Mouse (Mus musculus) limb, embryonic 14.5 days (tissue): ENCODE results near the gene Sv2c. TPM values are rescaled to one million over a fixed set of nuclear protein-coding genes. Genes with fewer than 3 reads are reported as not detected.

ENCODE experiments used
- ATAC-seq: fragments of 200-750 bp; cut with Nextera tagmentation; 2 replicates; pipeline ENCODE4 v1.8.0; 2017; ENCODE audit warnings: low read depth, moderate number of reproducible peaks, moderate TSS enrichment; ENCODE audit not compliant: low FRiP score
- DNase-seq: peaks from one replicate; pipeline ENCODE4 v3.0.0-alpha.2; 2015; ENCODE audit warnings: low spot score
- H3K27ac ChIP-seq: fragments of 300-500 bp; sonication (generic); replicated peaks from 2 replicates; pipeline ENCODE4 v1.5.1; 2014; ENCODE audit warnings: low read depth, mild to moderate bottlenecking, low read length, moderate library complexity, mixed read lengths
- H3K27me3 ChIP-seq: fragments of 300-500 bp; sonication (generic); 2 replicates; pipeline ENCODE4 v1.6.1; 2014; ENCODE audit warnings: low read length, mixed read lengths; ENCODE audit not compliant: control insufficient read depth, insufficient read depth
- H3K36me3 ChIP-seq: fragments of 300-500 bp; sonication (generic); 2 replicates; pipeline ENCODE4 v1.6.1; 2014; ENCODE audit warnings: mild to moderate bottlenecking, low read length, moderate library complexity, mixed read lengths; ENCODE audit not compliant: control insufficient read depth, insufficient read depth
- H3K4me1 ChIP-seq: fragments of 300-500 bp; sonication (generic); 2 replicates; pipeline ENCODE4 v1.6.1; 2014; ENCODE audit warnings: antibody characterized with exemption, low read length, mixed read lengths; ENCODE audit not compliant: control insufficient read depth, insufficient read depth
- H3K4me2 ChIP-seq: fragments of 300-500 bp; sonication (generic); replicated peaks from 2 replicates; pipeline ENCODE4 v1.6.1; 2014; ENCODE audit warnings: low read depth, mild to moderate bottlenecking, low read length, moderate library complexity; ENCODE audit not compliant: severe bottlenecking
- H3K4me3 ChIP-seq: fragments of 300-500 bp; sonication (generic); replicated peaks from 2 replicates; pipeline ENCODE4 v1.5.1; 2014; ENCODE audit warnings: low read length
- H3K9ac ChIP-seq: fragments of 300-500 bp; sonication (generic); 2 replicates; pipeline ENCODE4 v1.6.1; 2014; ENCODE audit warnings: mild to moderate bottlenecking, low read depth, low read length, moderate library complexity; ENCODE audit not compliant: severe bottlenecking
- H3K9me3 ChIP-seq: fragments of 300-500 bp; sonication (generic); 2 replicates; pipeline ENCODE4 v1.6.1; 2016; ENCODE audit warnings: low read length; ENCODE audit not compliant: control insufficient read depth
- POLR2A ChIP-seq: fragments of 200-500 bp; IDR thresholded peaks from 2 replicates; pipeline ENCODE4 v1.8.0; 2012; ENCODE audit warnings: inconsistent platforms, mild to moderate bottlenecking, moderate library complexity, borderline replicate concordance; ENCODE audit not compliant: insufficient read depth, insufficient read length; ENCODE audit errors: extremely low read depth
- WGBS: fragments of 180-500 bp; shearing (Covaris S2); extraction: QIAGEN DNeasy Blood & Tissue Kit; methylation state at CpG from one replicate; pipeline ENCODE4 v1.1.7; 2014; 5-methylcytosine and 5-hydroxymethylcytosine counted together
- polyA plus RNA-seq, 2 experiments: library from polyadenylated mRNA; depleted of rRNA in 1 of 2; stranded (reverse) in 1 of 2; unstranded in 1 of 2; fragments of >200 nt; fragmentation: Nextera tagmentation in 1 of 2; extraction: Ambion mirVana in 1 of 2; gene quantifications; 2 replicates each; pipeline versions ENCODE4 v1.2.1 to v1.2.3; 2012 to 2014

Sv2c gene
- polyA plus RNA-seq, 2 experiments: 1.3 to 1.5 TPM

- H3K27me3 ChIP-seq: no peaks in the 10 kb centered on the region
- no peak overlapping the region for H3K4me2 ChIP-seq
- H3K9me3 ChIP-seq: no peaks in the 10 kb centered on the region
- ATAC-seq (no peak), DNase-seq (no peak)
- no peaks in the 10 kb centered on the region for H3K4me1 ChIP-seq
- H3K9ac ChIP-seq: no peak overlapping the region
- no peak for TF ChIP-seq POLR2A
- no peak overlapping the region for H3K27ac ChIP-seq
- H3K36me3 ChIP-seq: no peaks in the 10 kb centered on the region
- WGBS: 80% methylated on average over 4 of the region's 4 CpGs
- H3K4me3 ChIP-seq: no peak overlapping the region
Observed at GRCm38 (mm10) chr13:95952263-95952662, 180.1 kb downstream of the Sv2c start.

GRCm38 (mm10) chr13:95951098-95951894, 181.1 kb downstream of the Sv2c start:
- no peaks in the 10 kb centered on the region for H3K9me3 ChIP-seq
- WGBS: 53% methylated on average over 7 of the region's 7 CpGs
- no peak overlapping the region for H3K4me3 ChIP-seq
- no peak for TF ChIP-seq POLR2A
- peak; percentile 23; the same call in 1 of the 2 replicates for ATAC-seq
- DNase-seq: no peak
- no peaks in the 10 kb centered on the region for H3K36me3 ChIP-seq
- H3K4me2 ChIP-seq: no peak overlapping the region
- H3K9ac ChIP-seq: no peak overlapping the region
- no peaks in the 10 kb centered on the region for H3K4me1 ChIP-seq
- no peak overlapping the region for H3K27ac ChIP-seq
- H3K27me3 ChIP-seq: no peaks in the 10 kb centered on the region

- Histone ChIP-seq H3K27ac (no peak overlapping the region), H3K4me1 (no peaks in the 10 kb centered on the region), H3K9me3 (no peaks in the 10 kb centered on the region), H3K4me2 (no peak overlapping the region), H3K9ac (no peak overlapping the region), H3K4me3 (no peak overlapping the region), H3K27me3 (no peaks in the 10 kb centered on the region), H3K36me3 (no peaks in the 10 kb centered on the region)
- ATAC-seq: no peak
- 75% methylated on average over 11 of the region's 11 CpGs for WGBS
- no peak for TF ChIP-seq POLR2A
- no peak for DNase-seq
Observed at GRCm38 (mm10) chr13:95950434-95951091, 181.8 kb downstream of the Sv2c start.

GRCm38 (mm10) chr13:95949356-95949755, 183.0 kb downstream of the Sv2c start:
- no peaks in the 10 kb centered on the region for H3K27me3 ChIP-seq
- ATAC-seq (no peak), DNase-seq (no peak)
- H3K9ac ChIP-seq: no peak overlapping the region
- no peak overlapping the region for H3K4me2 ChIP-seq
- WGBS: 72% methylated on average over 4 of the region's 4 CpGs
- no peak overlapping the region for H3K4me3 ChIP-seq
- H3K9me3 ChIP-seq: no peaks in the 10 kb centered on the region
- H3K4me1 ChIP-seq: no peaks in the 10 kb centered on the region
- H3K27ac ChIP-seq: no peak overlapping the region
- H3K36me3 ChIP-seq: no peaks in the 10 kb centered on the region
- no peak for TF ChIP-seq POLR2A

- Histone ChIP-seq H3K9me3 (no peaks in the 10 kb centered on the region), H3K27ac (no peak overlapping the region), H3K4me3 (no peak overlapping the region), H3K27me3 (no peaks in the 10 kb centered on the region), H3K36me3 (no peaks in the 10 kb centered on the region), H3K4me1 (no peaks in the 10 kb centered on the region), H3K9ac (no peak overlapping the region), H3K4me2 (no peak overlapping the region)
- 80% methylated on average over 4 of the region's 4 CpGs for WGBS
- ATAC-seq (no peak), DNase-seq (no peak)
- TF ChIP-seq POLR2A: no peak
Observed at GRCm38 (mm10) chr13:95948821-95949220, 183.6 kb downstream of the Sv2c start.
